Mouse (Mus musculus) liver, embryonic 14.5 days (tissue): Measurements from ENCODE around the gene Shroom3.

ENCODE experiments used
- CTCF ChIP-seq: IDR thresholded peaks from 2 replicates; pipeline ENCODE4 v1.5.1; 2016; ENCODE audit warnings: antibody characterized with exemption, low read depth, control low read depth
- EP300 ChIP-seq: IDR thresholded peaks from 2 replicates; pipeline ENCODE4 v1.6.1; 2016; ENCODE audit warnings: antibody characterized with exemption, low read depth

GRCm38 (mm10) chr5:92710779-92711178 lies 27.5 kb downstream of the Shroom3 start:
- TF ChIP-seq CTCF (no peak), EP300 (no peak)
